ENCODE assay signal across 7 mouse cellular contexts in the genomic region with DNA sequence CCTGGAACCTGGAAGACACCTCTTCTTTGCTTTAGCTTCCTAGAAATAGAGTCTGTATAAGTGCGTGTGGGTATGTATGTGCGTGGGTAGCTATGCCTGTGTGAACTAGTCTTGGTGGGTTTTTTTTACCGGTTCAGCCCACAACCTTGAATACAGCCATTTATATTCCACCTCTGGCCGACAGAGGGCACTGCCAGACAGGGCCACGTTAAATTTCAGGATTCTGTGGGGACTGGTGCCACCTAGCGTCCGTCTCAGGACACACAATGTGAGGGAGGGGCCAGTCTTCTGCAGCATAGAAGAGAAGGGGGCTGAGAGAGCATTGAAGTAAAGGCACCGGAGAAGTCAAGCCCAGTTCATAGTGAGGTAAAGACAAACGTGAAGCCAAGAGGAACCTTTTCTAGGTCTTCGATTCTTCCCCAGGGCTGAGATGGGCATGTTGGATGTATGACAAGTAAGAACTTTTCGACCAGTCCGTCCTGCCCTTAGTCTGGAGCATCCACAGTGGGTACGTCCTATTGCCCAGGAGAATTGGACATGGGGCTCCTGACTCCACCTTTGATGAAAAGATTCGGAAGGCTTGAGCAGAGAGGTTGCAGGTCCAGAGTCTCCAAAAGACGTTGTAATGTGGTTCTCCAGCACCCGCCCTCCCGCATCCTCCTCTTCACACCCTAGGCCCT. TPM values are rescaled to one million over a fixed set of nuclear protein-coding genes. Genes with fewer than 3 reads are reported as not detected.
DNase-seq lines count a peak whose midpoint lies in the region; ATAC-seq and TF ChIP-seq lines count a peak whose summit lies in the region.

No protein-coding gene starts in this region.

- intact Hi-C loops in gastrocnemius, postnatal 14 days (cut with DNase I; ENCODE audit: low total_unique reads), result loop anchor here (10.0 kb wide), 2 partner anchors 161 to 271 kb away; a partner anchor contains a TSS
- intact Hi-C loops in left cerebral cortex, postnatal 36 days (cut with DNase I), result loop anchor here (1.0 to 5.0 kb wide), 4 partner anchors 37 to 163 kb away; no protein-coding TSS in a partner anchor

- no peak overlapping the region for H3K9ac ChIP-seq in intestine, postnatal 0 days (ENCODE audit: low read depth, low read length)
- no peak overlapping the region for H3K9ac ChIP-seq in midbrain, embryonic 13.5 days (replicated peaks)

- TF ChIP-seq CTCF in intestine, postnatal 0 days (IDR thresholded peaks at IDR 0.05; ENCODE audit: low read depth), result peak; percentile 100

- 32% methylated on average over 17 of the region's 17 CpGs for WGBS in intestine, postnatal 0 days
- 37% methylated on average over 17 of the region's 17 CpGs for WGBS in midbrain, embryonic 13.5 days

- peak; percentile 83 to 92 for DNase-seq in adrenal gland, adult 18-20 months (ENCODE audit: low spot score in 2 of 2)
- DNase-seq in embryo, embryonic 10.5 days (ENCODE audit: low spot score), result peak; percentile 91
- peak; percentile 82 for DNase-seq in gastrocnemius, postnatal 14 days
- DNase-seq in left cerebral cortex, postnatal 36 days (ENCODE audit: low spot score in 2 of 2), result peak; percentile 83 to 84
- DNase-seq in spleen, adult 12 weeks (ENCODE audit: low spot score), result peak; percentile 79

- no peak overlapping the region for H3K4me3 ChIP-seq in intestine, postnatal 0 days (ENCODE audit: low read depth, low read length)
- no peak overlapping the region for H3K4me3 ChIP-seq in midbrain, embryonic 13.5 days (replicated peaks)

- peak; percentile 58 for ATAC-seq in intestine, postnatal 0 days
- peak; percentile 84 for ATAC-seq in midbrain, embryonic 13.5 days

- no peak overlapping the region for H3K4me2 ChIP-seq in intestine, postnatal 0 days (replicated peaks; ENCODE audit: low read depth)
- no peak overlapping the region for H3K4me2 ChIP-seq in midbrain, embryonic 13.5 days (replicated peaks)

- no peak overlapping the region for H3K27ac ChIP-seq in intestine, postnatal 0 days (ENCODE audit: low read depth, low read length)
- no peak overlapping the region for H3K27ac ChIP-seq in midbrain, embryonic 13.5 days

- peaks cover 5% of the 10 kb centered on the region; the same call in 1 of the 2 replicates for H3K27me3 ChIP-seq in intestine, postnatal 0 days (replicated peaks; ENCODE audit: control insufficient read depth, insufficient read depth, low read length)
- 0 out of 2 replicates have a peak, but pooled peaks cover 7% of the 10 kb centered on the region for H3K27me3 ChIP-seq in midbrain, embryonic 13.5 days

- no peaks in the 10 kb centered on the region for H3K4me1 ChIP-seq in intestine, postnatal 0 days (replicated peaks; ENCODE audit: control insufficient read depth, insufficient read depth, low read length)
- H3K4me1 ChIP-seq in midbrain, embryonic 13.5 days (replicated peaks), result peaks cover 20% of the 10 kb centered on the region

- H3K36me3 ChIP-seq in intestine, postnatal 0 days (ENCODE audit: control insufficient read depth, insufficient read depth), result no peaks in the 10 kb centered on the region
- no peaks in the 10 kb centered on the region for H3K36me3 ChIP-seq in midbrain, embryonic 13.5 days

- no peaks in the 10 kb centered on the region for H3K9me3 ChIP-seq in intestine, postnatal 0 days (ENCODE audit: control insufficient read depth)
- H3K9me3 ChIP-seq in midbrain, embryonic 13.5 days, result no peaks in the 10 kb centered on the region

RNA-seq across cellular contexts. Expression of a gene that starts 20.3 kb away (rescaled TPM):
- total RNA-seq in adrenal gland, adult 18-20 months (2021), result 1 to 10 TPM; 1.5 TPM
- under 1 TPM; 0.39 to 0.51 TPM for total RNA-seq in gastrocnemius, postnatal 14 days (2021)
- 2.3 and 3.1 TPM in 2 replicates for polyA plus RNA-seq in intestine, postnatal 0 days (2015; fragmentation: Nextera tagmentation; extraction: Ambion mirVana)
- total RNA-seq in left cerebral cortex, postnatal 36 days (2021), result under 1 TPM; 0.27 to 0.39 TPM
- polyA plus RNA-seq in midbrain, embryonic 13.5 days (2015; fragmentation: Nextera tagmentation; extraction: Ambion mirVana), result 0.27 and 0.61 TPM in 2 replicates

RNA-seq across cellular contexts. Expression of a gene that starts 31.3 kb away (rescaled TPM):
- not detected for total RNA-seq in adrenal gland, adult 18-20 months (2021)
- not detected for total RNA-seq in gastrocnemius, postnatal 14 days (2021)
- not detected in 2 replicates for polyA plus RNA-seq in intestine, postnatal 0 days (2015; fragmentation: Nextera tagmentation; extraction: Ambion mirVana)
- under 1 TPM in 1 of 2 experiments, not detected in 1; 0.17 TPM for total RNA-seq in left cerebral cortex, postnatal 36 days (2021)
- 18.7 and 25.0 TPM in 2 replicates for polyA plus RNA-seq in midbrain, embryonic 13.5 days (2015; fragmentation: Nextera tagmentation; extraction: Ambion mirVana)

RNA-seq across cellular contexts. Expression of a gene that starts 35.5 kb away (rescaled TPM):
- 10 to 100 TPM; 50.0 to 60.2 TPM for total RNA-seq in adrenal gland, adult 18-20 months (2021)
- 10 to 100 TPM; 38.5 to 40.5 TPM for total RNA-seq in gastrocnemius, postnatal 14 days (2021)
- 36.6 and 38.0 TPM in 2 replicates for polyA plus RNA-seq in intestine, postnatal 0 days (2015; fragmentation: Nextera tagmentation; extraction: Ambion mirVana)
- total RNA-seq in left cerebral cortex, postnatal 36 days (2021), result 10 to 100 TPM; 63.1 to 63.3 TPM
- polyA plus RNA-seq in midbrain, embryonic 13.5 days (2015; fragmentation: Nextera tagmentation; extraction: Ambion mirVana), result 56.3 and 61.1 TPM in 2 replicates

RNA-seq across cellular contexts. Expression of a gene that starts 35.6 kb away (rescaled TPM):
- total RNA-seq in adrenal gland, adult 18-20 months (2021), result 10 to 100 TPM; 36.7 to 38.3 TPM
- 10 to 100 TPM; 18.9 to 19.7 TPM for total RNA-seq in gastrocnemius, postnatal 14 days (2021)
- polyA plus RNA-seq in intestine, postnatal 0 days (2015; fragmentation: Nextera tagmentation; extraction: Ambion mirVana), result 7.8 and 9.3 TPM in 2 replicates
- total RNA-seq in left cerebral cortex, postnatal 36 days (2021), result 10 to 100 TPM; 51.2 to 62.8 TPM
- 33.9 and 36.3 TPM in 2 replicates for polyA plus RNA-seq in midbrain, embryonic 13.5 days (2015; fragmentation: Nextera tagmentation; extraction: Ambion mirVana)
